Mouse (Mus musculus): ENCODE measurements around the gene Sdc4.

DNA sequence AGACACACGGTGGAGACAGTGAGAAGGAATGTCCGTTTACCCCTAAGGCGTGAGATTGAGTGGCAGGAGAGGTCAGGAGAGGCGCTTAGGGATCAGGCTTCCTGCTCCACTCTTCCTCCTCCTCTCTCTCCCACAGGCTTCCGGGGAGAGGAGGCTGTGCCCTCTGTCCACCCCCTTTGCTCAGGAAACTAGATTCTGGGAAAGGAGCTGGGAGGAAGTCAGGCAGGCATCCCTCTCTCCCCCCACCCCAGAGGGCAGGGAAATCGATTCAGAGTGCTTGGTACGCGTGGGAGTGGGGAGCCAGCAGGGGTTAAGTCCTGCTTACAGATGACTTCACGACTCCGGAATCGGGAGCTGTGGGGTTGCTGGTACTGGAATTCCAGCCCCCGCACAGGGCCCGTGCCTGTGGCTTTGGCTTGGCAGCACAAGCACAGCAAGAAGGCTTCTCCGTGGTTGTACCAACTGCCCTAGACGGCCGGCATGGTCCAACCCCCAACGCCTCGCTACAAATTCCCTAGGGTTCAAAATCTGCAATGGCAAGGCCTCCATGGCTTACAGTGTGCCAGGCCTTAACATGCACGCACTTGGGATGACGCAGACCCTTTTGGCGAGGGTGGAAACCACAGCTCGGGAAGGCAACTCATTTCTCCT is 11.0 kb downstream of the Sdc4 start:
- TF ChIP-seq CTCF (IDR thresholded peaks at IDR 0.05; ENCODE audit: low read depth, low read length) (no peak), POLR2A (IDR thresholded peaks at IDR 0.05; ENCODE audit: borderline replicate concordance, low read depth, low read length) (no peak)
